Mouse (Mus musculus): ENCODE results near the gene Slc38a3. TPM values are rescaled to one million over a fixed set of nuclear protein-coding genes. Genes with fewer than 3 reads are reported as not detected.
A peak's percentile ranks its signal among the peaks of the same experiment; 100 is the strongest.

The Slc38a3 gene
- polyA plus RNA-seq, 1 experiment = not detected

DNA sequence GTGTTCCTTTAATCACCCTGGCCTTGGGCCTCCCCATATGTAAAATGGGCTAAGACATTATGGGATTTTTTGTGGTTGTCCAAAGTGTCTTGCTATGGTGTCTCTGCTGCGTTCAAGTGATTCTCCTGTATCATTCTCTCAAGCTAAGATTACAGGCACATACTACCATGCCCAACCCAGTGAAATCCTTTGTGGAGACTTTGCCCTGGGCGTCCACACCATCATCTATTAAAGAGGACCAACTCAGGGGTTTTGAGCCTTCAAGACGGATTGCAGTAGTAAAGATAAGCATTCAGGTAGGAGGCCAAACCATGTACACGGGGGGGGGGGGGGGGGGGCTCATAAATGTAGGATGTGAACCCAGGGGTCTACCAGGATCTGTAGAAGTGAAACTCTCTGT is 14.7 kb downstream of the Slc38a3 start:
- Histone ChIP-seq H3K4me3 (replicated peaks) (no peak overlapping the region), H3K27me3 (replicated peaks) (peaks cover 85% of the 10 kb centered on the region), H3K9me3 (no peaks in the 10 kb centered on the region), H3K4me1 (peaks cover 18% of the 10 kb centered on the region; the same call in 1 of the 2 replicates), H3K36me3 (replicated peaks; ENCODE audit: low read length) (no peaks in the 10 kb centered on the region)
- TF ChIP-seq FLI1 (IDR thresholded peaks at IDR 0.05; ENCODE audit: low read length) = no peak
- TF ChIP-seq GATA1 (IDR thresholded peaks at IDR 0.05; ENCODE audit: borderline replicate concordance, low read length) = no peak

DNA sequence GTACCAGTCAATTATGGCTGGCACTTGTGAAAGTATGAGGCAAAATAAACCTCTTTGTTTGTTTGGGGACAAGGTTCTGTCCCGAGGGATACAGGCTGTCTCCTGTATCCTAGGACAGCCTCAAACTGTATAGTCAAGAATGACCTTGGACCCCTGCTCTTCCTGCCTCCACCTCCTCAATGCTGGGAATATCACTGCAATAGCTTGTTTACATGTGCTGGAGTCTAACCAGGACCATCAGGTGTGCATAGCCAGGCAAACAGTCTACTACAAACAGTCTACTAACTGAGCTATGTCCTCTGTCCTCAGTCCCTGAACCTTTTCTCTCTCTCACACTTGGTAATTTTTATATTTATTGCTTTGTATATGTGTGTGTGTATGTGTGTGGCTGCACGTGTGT is 15.9 kb downstream of the Slc38a3 start:
- Histone ChIP-seq H3K4me1 (peaks cover 19% of the 10 kb centered on the region; the same call in 1 of the 2 replicates), H3K9me3 (no peaks in the 10 kb centered on the region), H3K4me3 (replicated peaks) (no peak overlapping the region), H3K36me3 (replicated peaks; ENCODE audit: low read length) (no peaks in the 10 kb centered on the region), H3K27me3 (replicated peaks) (peaks cover 79% of the 10 kb centered on the region)
- TF ChIP-seq GATA1 (IDR thresholded peaks at IDR 0.05; ENCODE audit: borderline replicate concordance, low read length) (no peak), FLI1 (IDR thresholded peaks at IDR 0.05; ENCODE audit: low read length) (no peak)

DNA sequence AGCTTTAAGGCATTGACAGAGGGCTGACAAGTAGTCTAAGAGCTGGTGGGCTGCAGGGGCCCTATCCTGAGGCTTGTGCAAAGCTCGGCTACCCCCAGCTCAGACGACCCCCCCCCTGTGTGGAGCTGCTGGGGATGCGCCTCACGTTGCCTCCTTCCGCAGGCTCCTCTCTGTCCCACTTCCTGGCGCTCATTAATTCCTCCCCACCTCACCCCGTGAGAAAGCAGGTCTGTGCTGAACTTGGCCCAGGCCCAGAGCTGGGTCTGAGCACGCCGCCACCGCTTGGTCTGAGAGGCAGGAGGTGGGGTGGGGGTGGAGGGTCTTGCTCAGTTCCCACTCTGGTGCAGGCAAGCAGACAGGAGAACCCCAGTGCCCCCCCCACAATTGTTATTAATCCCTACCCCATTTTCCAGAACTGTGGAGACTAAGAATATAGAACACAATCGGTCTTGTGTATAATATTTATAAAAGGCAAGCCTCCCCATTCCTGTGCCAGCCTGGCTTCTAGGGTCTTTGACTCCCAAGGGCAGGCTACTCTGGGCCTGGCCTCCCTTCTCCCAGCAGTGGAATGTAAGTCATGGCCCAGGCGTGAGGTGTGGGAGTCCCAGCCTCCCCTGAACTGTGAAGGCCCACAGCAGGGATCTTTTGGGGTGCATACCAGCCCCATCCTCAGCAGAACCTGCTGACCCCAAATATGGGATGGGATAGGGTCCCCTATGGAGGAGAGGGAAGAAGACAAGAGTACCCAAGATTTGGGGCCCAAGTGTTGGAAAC is 18.4 kb downstream of the Slc38a3 start:
- Histone ChIP-seq H3K4me1 (peaks cover 12% of the 10 kb centered on the region; the same call in 1 of the 2 replicates), H3K4me3 (replicated peaks) (no peak overlapping the region), H3K9me3 (no peaks in the 10 kb centered on the region), H3K36me3 (replicated peaks; ENCODE audit: low read length) (no peaks in the 10 kb centered on the region), H3K27me3 (replicated peaks) (peaks cover 58% of the 10 kb centered on the region)
- no peak for TF ChIP-seq FLI1 (IDR thresholded peaks at IDR 0.05; ENCODE audit: low read length)
- TF ChIP-seq GATA1 (IDR thresholded peaks at IDR 0.05; ENCODE audit: borderline replicate concordance, low read length) = no peak

DNA sequence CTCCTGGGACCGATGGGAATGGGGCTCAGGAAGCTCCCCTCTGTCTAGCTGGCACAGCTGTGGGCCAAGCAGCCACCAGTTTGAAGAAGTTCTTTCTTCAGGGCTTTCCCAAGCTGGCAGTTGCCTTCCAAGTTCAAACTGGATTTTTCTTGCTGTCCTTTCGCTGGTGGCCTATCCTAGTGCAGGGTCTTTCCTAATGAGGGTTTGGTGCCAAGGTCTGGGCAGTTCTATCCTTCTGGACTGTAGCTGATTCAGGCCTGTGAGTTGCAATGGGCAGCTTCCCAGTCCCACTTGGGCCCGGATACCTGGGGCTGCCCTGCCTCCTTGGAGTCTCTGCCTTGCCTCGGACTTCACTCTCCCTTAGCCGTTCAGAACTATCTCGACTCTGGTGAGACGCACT is 19.1 kb downstream of the Slc38a3 start:
- Histone ChIP-seq H3K4me1 (peaks cover 14% of the 10 kb centered on the region), H3K36me3 (replicated peaks; ENCODE audit: low read length) (no peaks in the 10 kb centered on the region), H3K4me3 (replicated peaks) (no peak overlapping the region), H3K9me3 (no peaks in the 10 kb centered on the region), H3K27me3 (replicated peaks) (peaks cover 54% of the 10 kb centered on the region)
- TF ChIP-seq FLI1 (IDR thresholded peaks at IDR 0.05; ENCODE audit: low read length) = no peak
- no peak for TF ChIP-seq GATA1 (IDR thresholded peaks at IDR 0.05; ENCODE audit: borderline replicate concordance, low read length)

DNA sequence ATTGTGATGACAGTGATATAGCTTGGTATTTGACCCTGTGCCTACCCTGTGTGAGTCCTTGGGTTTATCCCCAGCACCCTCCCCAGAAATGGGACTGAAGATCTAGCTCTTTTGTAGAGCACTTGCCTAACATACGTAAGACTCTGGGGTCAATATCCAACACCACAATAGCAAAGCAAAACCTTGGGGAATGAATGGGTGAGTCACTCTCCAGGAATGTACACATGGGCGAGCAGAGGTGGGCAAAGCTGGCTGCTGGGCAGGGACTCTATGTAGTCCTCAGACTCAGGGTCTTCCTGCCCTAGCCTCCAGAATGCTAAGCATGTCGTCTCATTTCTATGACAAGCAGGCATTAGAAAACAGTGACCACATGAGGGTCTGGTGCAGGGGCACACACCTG is 20.6 kb downstream of the Slc38a3 start:
- H3K4me1 ChIP-seq = peaks cover 26% of the 10 kb centered on the region
- peaks cover 41% of the 10 kb centered on the region for H3K27me3 ChIP-seq (replicated peaks)
- H3K9me3 ChIP-seq = no peaks in the 10 kb centered on the region
- H3K36me3 ChIP-seq (replicated peaks; ENCODE audit: low read length) = no peaks in the 10 kb centered on the region
- H3K4me3 ChIP-seq (replicated peaks) = no peak overlapping the region
- no peak for TF ChIP-seq FLI1 (IDR thresholded peaks at IDR 0.05; ENCODE audit: low read length)
- TF ChIP-seq GATA1 (IDR thresholded peaks at IDR 0.05; ENCODE audit: borderline replicate concordance, low read length) = no peak

DNA sequence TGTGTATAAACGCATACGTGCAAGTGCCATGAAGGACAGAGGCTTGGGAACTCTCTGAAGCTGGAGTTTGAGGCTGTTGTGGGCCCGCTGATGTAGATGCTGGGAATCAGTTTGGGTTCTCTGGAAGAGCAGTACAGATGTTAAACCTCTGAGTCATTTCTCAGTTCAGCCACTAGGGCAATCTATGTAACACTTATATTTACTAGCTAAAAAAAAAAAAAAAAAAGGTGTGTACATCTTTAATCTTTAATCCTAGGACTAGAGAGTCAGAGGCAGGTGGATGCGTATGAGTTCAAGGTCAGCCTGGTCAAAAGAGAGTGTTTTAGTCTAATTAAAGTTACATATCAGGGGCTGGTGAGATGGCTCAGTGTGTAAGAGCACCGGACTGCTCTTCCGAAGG is 22.4 kb downstream of the Slc38a3 start:
- TF ChIP-seq GATA1 (IDR thresholded peaks at IDR 0.05; ENCODE audit: borderline replicate concordance, low read length) (no peak), FLI1 (IDR thresholded peaks at IDR 0.05; ENCODE audit: low read length) (no peak)
- H3K4me3 ChIP-seq (replicated peaks) = no peak overlapping the region
- peaks cover 27% of the 10 kb centered on the region for H3K4me1 ChIP-seq

DNA sequence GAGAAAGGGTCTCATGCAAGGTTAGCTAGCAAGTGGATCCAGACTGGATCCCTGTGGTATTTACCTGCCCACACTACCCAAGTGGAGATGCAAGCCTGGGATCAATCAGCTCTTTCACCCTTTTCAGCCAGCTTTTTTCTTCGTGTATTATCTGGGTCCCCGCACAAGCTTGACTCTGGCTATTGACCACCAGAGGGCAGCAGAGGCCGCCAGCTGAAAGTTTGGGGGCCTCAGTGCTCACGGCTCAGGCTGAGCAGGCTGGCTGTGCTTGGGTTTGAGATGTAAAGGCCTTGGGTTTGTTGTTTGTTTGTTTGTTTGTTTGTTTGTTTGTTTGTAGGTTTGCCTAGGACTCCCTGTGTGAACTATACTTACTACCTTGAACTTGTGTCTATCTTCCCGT is 23.8 kb downstream of the Slc38a3 start:
- Histone ChIP-seq H3K36me3 (replicated peaks; ENCODE audit: low read length) (no peaks in the 10 kb centered on the region), H3K27me3 (replicated peaks) (peaks cover 35% of the 10 kb centered on the region), H3K4me1 (peaks cover 39% of the 10 kb centered on the region), H3K9me3 (no peaks in the 10 kb centered on the region), H3K4me3 (replicated peaks) (peak overlapping the region; percentile 93)
- TF ChIP-seq GATA1 (IDR thresholded peaks at IDR 0.05; ENCODE audit: borderline replicate concordance, low read length) (no peak), FLI1 (IDR thresholded peaks at IDR 0.05; ENCODE audit: low read length) (no peak)

More for the DNA sequence above, 22.4 kb downstream of the Slc38a3 start:
- Histone ChIP-seq H3K9me3 (no peaks in the 10 kb centered on the region), H3K36me3 (replicated peaks; ENCODE audit: low read length) (no peaks in the 10 kb centered on the region), H3K27me3 (replicated peaks) (peaks cover 36% of the 10 kb centered on the region)

DNA sequence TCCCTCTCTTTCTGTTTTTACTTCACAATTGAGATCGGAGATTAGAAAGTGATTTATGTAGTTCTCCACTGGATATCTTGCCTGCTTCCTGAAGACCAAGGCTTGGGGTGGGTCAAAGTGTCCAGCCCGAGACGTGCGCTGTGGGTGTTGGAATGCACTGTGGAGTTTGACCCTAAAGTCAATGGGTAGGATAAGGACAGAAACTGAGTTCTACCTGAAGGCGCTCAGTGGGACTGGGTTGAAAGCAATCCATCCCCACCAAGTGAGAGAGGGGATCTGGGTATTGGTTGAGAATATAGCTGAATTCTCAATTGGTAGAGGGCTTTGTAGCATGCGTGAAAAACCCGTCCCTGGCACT is 24.2 kb downstream of the Slc38a3 start:
- peaks cover 30% of the 10 kb centered on the region for H3K27me3 ChIP-seq (replicated peaks)
- H3K4me1 ChIP-seq = peaks cover 43% of the 10 kb centered on the region
- TF ChIP-seq GATA1 (IDR thresholded peaks at IDR 0.05; ENCODE audit: borderline replicate concordance, low read length) (no peak), FLI1 (IDR thresholded peaks at IDR 0.05; ENCODE audit: low read length) (no peak)
- H3K4me3 ChIP-seq (replicated peaks) = peak overlapping the region; percentile 93
- no peaks in the 10 kb centered on the region for H3K9me3 ChIP-seq
- H3K36me3 ChIP-seq (replicated peaks; ENCODE audit: low read length) = no peaks in the 10 kb centered on the region

DNA sequence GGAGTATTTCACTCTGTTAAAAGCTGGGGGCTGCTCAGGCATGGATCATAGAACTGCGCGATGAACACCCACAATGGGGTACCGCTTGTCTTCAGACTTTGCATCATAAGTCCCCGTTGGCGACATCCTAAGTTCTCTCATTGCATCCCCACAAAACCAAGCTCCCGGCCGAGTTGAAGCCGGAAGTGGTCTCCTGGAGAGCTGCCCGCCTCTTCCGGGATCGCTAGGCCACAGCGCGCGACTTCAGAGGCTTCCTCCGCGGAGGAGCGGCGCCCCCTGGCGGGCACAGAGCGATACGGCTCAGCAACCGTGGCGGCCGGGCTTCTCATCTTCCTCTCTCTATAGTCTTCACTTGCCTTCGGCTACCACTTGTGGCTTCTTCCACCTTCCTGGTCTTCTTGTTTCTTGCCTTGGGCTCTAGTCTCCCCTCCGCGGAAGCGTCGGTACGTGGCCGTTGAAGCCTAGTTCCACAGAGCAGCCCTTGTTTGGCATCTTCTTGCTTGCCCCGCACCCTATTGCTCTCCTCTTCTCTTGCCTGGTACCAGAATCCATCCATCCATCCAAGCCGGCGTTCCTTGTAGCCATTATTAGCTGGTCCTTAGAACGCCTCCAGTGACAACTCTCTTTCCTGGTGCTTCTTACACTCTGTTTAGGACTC is 24.7 kb downstream of the Slc38a3 start:
- TF ChIP-seq GATA1 (IDR thresholded peaks at IDR 0.05; ENCODE audit: borderline replicate concordance, low read length) (no peak), FLI1 (IDR thresholded peaks at IDR 0.05; ENCODE audit: low read length) (no peak; the same call in 1 of the 2 replicates)

More for the DNA sequence above, 24.7 kb downstream of the Slc38a3 start:
- Histone ChIP-seq H3K9me3 (no peaks in the 10 kb centered on the region), H3K36me3 (replicated peaks; ENCODE audit: low read length) (no peaks in the 10 kb centered on the region), H3K4me3 (replicated peaks) (peak overlapping the region; percentile 93), H3K4me1 (peaks cover 47% of the 10 kb centered on the region), H3K27me3 (replicated peaks) (peaks cover 25% of the 10 kb centered on the region)

All from megakaryocyte, embryonic 14.5 days (primary cell).